Mouse (Mus musculus): ENCODE results near the gene Olfr1321.

Gene Olfr1321

DNA sequence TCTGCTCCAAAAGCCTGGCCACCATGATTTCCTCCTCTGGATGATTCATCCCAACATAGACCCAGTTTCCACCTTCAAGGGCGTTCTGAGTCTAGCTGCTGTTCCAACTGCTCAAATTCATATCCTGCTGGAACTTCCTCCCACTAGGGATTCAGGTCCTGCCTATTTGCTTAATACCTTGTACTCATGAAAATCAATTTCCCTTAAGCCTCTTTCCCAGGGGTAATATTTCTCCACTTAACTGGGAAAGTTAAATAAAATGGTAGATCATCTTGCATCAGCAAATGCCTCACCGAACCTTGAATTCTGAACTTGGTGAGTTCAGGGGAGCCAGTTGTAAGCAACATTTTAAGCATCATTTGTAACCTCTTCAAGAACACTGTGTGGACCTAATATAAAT is at the start of gene Olfr1321:
TSS of gene Olfr1321 (minus strand) at position 101 of the 400 bp plus-strand sequence.
- no peak for DNase-seq (ENCODE audit: low spot score in 2 of 2)

DNA sequence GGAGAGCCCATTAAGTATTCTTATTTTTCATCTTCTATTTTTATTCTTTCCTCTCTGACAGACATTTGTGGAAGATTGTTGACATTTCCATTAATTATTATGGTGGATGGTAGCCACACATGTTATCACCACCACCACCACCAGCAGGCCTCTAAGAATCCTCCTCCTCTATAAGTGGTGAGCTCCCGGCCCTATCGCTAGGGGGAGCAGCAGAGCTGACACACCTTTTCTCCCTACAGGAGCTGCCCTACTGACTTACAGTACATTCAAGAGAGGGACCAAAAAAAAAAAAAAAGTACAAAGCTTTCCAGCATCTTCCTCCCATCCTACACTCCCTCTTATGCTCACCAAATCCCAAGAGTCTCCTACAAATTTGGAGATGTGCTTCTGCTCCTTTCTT is 36.0 kb upstream of the Olfr1321 start:
- DNase-seq (ENCODE audit: low spot score in 2 of 2): no peak

DNA sequence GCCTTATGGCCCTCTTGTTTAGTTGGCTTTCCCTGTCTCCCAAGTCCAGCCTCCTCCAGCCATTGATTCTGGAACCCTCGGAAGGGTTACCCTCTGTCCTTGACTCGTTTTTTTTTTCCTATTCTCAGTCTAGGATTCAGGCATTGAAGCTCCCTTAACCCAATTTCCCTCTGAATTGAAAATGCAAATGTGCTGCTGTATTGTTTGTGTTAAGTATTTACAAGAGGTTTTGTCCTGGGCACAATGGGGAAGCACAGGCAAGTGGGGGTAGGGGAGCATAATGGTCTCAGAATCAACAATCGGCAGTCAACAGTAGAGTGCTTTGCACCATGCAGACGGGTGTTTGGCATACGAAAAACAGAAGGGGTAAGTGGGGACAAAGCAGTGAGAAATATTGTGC is 10.3 kb upstream of the Olfr1321 start:
- no peak for DNase-seq (ENCODE audit: low spot score in 2 of 2)
